Mouse (Mus musculus): ENCODE measurements at regions not wholly inside any gene's neighbourhood (a gene's known extent, or its start where the extent isn't known, plus 50 kb on each side); places are given as distances from the start of the nearest gene placed in this dataset.
"Not testable (repeated sequence)": the region's sequence is repeated elsewhere in the genome, so short reads cannot be mapped to it uniquely, and the experiment has no call there.

DNA sequence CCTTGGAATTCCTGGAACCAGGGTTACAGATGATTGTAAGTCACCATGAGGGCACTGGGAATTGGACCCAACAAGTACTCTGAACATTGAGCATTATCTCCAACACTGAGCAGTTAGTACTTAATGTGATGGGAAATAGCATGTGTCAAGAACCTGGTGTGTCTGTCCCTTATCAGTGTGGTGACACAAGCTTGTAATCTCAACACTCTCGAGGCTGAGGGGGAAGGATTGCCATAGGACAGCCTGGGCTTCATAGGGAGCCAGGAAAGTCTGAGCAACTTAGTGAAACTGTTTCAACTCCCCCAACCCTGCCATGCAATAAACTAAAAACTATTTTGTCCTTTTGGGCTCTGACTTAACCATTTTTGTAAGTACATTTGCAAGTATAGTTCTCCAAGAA lies 100.0 kb downstream of the Wdr20rt start:
- DNase-seq (ENCODE audit: low spot score): no peak

DNA sequence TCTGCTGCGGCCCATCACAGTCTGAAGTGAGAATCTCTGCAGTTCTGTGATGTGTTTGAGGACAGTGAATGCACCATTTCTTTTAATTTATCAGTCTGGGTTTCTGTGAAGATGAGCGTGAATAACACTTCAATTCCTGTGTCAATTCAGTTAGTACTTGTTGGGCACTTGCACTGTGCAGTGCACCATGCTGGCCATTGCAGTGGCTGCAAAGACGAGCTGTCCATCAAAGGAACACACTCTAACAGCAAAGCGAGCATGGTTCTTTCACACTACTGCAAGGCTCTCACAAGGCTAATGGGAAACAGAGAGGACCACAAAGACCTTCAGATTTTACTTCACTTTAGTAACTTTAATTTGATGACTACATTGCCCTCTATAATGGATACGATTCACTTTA lies 103.2 kb downstream of the Wdr20rt start:
- DNase-seq (ENCODE audit: low spot score): no peak

GRCm38 (mm10) chr12:65329678-65330077 lies 104.4 kb downstream of the Wdr20rt start:
- no peak for DNase-seq (ENCODE audit: low spot score)

DNA sequence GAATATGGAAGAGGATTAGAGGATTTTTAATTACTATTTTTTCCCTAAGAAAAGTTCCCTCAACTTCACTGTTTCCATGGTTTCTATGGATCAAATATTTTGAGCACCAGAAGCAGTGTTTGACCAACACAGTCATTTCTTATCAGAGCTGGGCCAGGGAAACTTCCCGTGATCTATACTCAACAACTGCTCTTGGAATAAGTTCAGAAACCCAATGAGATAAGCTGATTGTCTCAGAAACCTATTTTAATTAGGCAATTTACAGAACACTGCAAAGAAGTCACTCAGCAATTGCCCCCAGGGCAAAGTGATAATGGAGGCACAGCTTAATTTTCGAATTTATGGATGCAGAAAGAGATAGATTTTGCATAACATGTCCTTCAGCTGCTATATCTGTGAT lies 114.7 kb downstream of the Wdr20rt start:
- no peak for DNase-seq (ENCODE audit: low spot score)

GRCm38 (mm10) chr12:65347251-65347650 lies 121.9 kb downstream of the Wdr20rt start:
- no peak for DNase-seq (ENCODE audit: low spot score)

DNA sequence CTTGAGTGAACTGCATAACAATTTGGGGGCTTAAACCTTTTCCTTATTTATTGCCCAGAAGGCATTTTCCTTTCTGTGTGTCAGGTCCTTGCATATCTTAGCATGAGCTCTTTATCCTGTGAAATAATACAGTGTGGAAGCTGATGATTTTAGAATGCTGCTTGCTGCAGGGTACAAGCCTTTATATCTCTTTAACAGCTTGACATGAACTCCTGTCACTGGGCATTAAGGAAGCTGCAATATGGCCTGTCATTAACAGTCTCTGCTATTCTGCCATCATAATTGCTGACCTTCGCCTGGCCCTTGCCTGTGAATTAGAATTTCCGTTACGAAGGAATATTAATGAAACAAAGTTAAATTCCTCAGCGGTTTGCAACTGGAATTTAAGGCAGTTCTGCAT lies 124.2 kb downstream of the Wdr20rt start:
- no peak for DNase-seq (ENCODE audit: low spot score)

DNA sequence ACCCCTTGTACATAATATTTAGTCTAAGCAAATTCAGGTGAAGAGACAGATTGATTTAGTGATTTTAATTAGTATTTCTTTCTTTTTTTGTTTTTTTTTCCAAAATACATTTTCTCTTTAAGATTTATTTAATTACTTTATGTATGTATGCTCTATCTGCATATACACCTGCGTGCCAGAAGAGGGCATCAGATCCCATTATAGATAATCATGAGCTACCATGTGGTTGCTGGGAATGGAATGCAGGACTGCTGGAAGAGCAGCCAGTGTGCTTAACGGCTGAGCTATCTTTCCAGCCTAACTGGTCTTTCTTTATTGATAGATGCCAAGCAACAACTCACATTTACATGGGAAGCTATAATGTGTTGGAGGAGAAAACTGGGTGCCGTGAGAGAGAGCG lies 138.9 kb downstream of the Wdr20rt start:
- DNase-seq (ENCODE audit: low spot score): no peak

GRCm38 (mm10) chr12:65367334-65367733 lies 142.0 kb downstream of the Wdr20rt start:
- DNase-seq (ENCODE audit: low spot score): no peak

- DNase-seq (ENCODE audit: low spot score): no peak
These were observed 142.6 kb downstream of the Wdr20rt start for GRCm38 (mm10) chr12:65367866-65368419.

- DNase-seq (ENCODE audit: low spot score): no peak
These were observed 146.3 kb downstream of the Wdr20rt start for GRCm38 (mm10) chr12:65371650-65372049.

GRCm38 (mm10) chr12:65379321-65379720 lies 154.0 kb downstream of the Wdr20rt start:
- DNase-seq (ENCODE audit: low spot score): no peak

DNA sequence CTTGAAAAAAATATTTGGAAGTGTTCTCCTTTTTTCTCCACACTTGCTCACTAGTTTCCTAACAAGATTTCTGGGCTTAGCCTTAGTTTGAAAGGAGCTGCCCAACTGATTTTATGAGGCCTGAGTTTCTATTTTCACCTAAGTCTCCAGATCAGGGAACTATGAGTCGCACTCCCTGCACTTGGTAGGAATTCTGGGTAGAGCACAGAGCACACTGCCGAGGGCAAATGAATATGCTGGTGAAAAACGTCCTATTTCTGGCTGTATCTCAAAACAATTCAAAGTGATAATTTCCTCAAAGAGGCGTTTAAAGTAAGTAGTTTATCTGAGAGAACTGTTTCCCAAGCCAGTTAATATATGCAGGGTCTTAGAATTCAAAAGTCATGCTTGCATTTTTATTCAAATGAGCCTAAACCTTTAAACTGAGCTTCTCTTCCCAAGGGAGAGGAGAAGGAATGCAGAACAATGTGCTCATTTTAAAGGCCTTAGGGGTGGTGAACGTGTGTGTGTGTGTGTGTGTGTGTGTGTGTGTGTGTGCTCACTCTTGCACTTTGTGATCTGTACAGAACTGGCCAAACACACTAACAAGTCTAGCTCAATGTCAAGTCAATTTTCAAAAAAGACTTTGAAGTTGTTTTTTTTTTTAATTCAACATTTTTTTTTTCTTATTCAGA lies 156.9 kb downstream of the Wdr20rt start:
- no peak for DNase-seq (ENCODE audit: low spot score)

DNA sequence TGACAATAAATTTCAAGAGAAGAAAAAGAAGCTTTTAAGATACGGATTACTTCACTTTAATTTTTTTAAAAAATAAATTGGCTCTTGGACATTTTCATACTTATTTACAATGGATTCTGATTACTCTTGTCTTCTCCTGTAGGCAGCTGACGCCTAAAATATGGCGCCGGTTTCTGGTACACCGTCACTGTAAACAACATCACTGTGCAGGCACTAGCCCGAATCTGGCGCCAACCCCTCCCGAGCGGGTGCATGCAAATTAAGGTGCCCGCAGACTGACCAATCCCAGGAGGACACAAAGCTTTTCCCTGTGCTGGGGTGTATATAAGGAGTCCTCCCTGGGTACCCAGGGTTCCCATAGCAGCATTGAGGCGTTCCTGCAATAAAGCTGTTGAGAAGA lies 157.5 kb downstream of the Wdr20rt start:
- not testable (repeated sequence) for DNase-seq (ENCODE audit: low spot score)

DNA sequence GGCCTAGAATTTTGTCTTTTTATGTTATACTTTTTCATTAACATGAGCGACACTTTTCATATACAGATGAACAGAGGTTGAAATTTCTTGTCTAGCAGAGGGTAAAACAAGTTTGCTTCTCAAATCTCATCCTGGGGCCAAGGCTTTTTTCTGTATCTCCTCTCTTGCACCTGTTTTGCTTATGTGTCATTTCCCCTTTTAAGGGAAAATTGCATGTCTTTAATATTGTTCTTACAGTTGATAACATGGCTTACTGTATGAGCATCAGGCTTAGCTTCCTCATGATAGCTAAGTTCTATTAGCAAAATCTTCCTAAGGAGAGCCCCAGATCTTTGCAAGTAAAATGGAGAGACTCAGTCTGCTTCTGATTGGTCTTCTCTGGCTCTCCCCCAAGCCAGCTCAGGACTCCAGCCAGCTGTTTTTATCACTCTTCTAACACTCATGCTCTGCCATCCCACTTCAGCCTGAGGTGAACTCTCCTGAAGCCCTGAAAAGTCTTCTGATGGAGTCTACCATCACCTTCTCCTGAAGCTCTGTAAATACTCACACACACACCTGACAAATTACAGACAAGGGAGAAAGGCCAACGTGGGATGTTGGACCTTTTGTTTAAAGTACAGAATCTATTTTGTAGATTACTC lies 160.8 kb downstream of the Wdr20rt start:
- peak; percentile 33 for DNase-seq (ENCODE audit: low spot score)

DNA sequence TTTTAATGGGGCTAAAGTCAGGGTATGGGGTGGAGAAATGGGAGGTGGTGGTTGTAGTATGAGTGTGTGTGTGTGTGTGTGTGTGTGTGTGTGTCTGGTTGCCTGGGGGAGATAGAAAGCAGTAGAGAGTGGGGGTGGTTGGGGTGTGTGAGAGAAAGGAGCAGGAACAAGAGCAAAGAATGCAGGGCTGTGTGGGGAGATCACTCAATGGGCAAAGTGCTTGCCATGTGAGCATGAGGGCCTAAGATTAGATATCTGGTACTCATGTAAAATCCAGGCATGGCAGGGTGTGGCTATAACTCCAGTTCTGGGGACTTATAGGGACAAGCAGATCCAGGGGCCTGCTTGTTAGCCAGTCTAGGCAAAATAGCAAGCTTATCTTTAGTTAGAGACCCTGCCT lies 161.7 kb downstream of the Wdr20rt start:
- peak; percentile 1 for DNase-seq (ENCODE audit: low spot score)

DNA sequence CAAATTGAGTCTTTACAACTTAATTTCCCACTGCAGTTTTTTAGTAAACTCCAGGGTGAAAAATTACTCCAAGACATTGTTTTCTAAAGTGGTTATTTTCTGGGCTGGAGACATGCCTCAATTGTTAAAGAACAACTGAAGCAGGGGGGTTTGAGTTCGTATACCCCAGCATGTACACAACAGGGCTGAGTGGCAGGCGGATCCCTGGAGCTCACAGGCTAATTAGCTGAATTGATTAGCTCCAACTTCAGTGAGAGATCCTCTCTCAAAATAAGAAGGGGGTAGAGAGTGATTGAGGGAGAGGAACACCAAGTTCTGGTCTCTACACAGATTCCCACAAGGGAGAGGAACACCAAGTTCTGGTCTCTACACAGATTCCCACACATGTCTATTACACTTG lies 164.2 kb downstream of the Wdr20rt start:
- DNase-seq (ENCODE audit: low spot score): no peak

DNA sequence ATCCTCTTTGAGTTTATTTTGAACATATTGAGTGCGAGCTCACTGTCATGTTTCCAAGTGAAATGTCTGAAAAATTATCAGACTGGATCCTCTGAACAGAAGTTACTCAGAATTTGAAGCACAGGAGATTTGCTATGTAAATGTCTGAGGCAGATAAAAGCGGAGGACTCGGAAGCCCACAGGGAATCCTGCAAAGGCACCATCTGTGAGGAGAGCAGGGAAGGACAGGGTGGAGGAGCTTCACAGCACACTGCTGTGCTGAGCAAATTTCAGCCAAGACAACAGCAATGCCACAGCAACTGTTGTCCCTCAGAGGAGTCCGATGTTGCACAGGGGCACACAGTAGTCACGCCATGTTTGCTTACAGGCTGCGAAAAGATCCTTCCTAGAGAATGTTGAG lies 165.0 kb downstream of the Wdr20rt start:
- no peak for DNase-seq (ENCODE audit: low spot score)

DNA sequence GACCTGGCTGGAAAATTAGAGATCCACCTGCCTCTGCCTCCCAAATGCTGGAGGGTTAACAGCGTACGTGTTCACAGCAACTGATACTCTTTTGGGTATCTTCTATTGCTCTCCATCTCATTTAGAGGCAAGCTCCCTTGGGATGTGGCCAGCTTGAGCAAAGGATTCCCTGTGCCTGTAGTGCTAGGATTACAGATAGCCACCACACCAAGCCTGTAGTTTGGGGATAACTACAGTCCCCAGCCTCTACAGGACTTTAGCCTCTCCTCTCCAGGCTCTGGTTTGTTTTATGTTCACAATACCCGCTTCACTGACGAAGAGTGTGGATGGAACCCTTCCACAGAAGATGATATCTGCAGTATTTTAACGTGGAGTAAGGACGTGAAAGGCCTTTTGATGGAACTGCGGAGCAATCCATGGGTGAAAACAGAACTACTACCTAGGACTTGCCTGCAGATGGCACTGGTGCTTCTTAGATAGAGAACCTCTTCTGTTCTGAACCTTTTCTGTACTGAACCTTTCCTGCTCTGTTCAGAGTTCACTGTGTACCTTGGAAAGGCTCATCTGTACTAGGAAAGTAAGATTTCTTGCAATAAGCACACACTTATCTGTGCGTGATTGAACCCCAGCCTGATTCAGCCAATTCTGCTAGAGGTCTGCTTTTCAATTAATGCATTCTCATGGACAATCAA lies 176.6 kb downstream of the Wdr20rt start:
- DNase-seq (ENCODE audit: low spot score): no peak

GRCm38 (mm10) chr12:65403124-65403523 lies 177.8 kb downstream of the Wdr20rt start:
- no peak for DNase-seq (ENCODE audit: low spot score)

GRCm38 (mm10) chr12:65413034-65413700 lies 187.8 kb downstream of the Wdr20rt start:
- no peak for DNase-seq (ENCODE audit: low spot score)

DNA sequence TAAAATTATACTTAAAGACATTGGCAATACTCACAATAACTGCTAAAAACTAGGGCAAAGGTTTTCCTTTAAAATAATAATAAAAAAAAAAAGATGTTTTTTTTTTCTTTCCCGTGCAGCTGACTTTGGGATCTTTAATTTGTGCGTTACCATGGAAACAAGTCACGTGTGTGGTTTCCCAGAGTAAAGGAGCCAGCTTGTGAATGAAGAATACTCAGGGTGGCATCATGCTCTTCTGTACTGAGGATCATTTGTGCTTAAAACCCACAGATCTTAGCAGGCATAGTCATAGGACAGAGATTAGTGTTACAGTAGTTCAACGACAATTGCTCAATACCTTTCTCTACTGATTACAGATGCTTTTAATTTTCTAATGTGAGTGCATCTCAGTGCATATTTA lies 189.1 kb downstream of the Wdr20rt start:
- no peak for DNase-seq (ENCODE audit: low spot score)

GRCm38 (mm10) chr12:65416909-65417308 lies 191.6 kb downstream of the Wdr20rt start:
- DNase-seq (ENCODE audit: low spot score): no peak
